Mouse (Mus musculus) regulatory T cell (primary cell): ENCODE results near the gene Dstyk.

Source experiments
- in situ Hi-C: fragments of 300-600 bp; cut with MboI, MseI; formaldehyde crosslinking; loops from one replicate; pipeline ENCODE4 v1.15.1; 2025; ENCODE audit warnings: high pct_unique_total_duplicates

Gene Dstyk

DNA sequence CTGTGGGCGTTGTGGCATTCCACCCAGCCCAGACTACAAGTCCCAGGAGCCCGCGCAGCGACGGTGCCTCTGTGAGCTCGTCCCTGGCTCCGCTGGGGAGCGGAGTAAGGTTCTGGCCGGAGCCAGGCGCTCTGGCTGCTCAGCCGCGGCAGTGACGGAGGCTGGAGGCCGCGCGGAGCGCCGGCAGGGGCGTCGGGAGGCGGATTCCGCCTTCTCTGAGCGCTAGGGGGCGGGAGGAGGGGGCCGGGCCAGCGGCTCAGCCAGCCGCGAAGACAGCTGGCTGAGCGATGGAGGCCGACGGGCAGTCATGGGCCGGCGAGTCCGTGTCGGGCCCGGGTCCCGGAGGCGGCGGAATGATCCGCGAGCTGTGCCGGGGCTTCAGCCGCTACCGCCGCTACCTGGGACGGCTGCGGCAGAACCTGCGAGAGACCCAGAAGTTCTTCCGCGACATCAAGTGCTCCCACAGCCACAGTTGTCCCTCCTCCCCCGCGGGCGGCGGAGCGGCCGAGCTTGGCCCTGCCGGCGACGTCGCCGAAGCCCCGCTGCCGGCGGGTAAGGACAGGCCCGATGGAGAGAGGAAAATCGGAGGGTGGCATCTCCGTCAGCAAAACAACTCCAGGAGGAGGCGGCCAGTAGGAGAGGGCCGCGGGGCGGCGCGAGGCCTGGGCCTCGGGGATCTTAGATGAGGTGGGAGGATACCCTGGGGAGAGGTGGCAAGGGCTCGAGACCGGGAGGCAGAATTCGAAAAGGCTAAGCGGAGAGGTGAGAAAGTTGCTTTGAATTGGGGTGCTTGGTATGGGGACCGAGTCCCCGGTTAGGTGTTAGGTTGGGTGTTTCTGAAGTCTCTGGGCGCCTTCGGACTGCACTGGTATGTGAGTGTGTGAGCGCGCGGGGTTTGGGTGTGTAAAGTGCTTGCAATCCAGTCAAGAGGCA is at the start of gene Dstyk:
TSS of gene Dstyk (plus strand) at position 237 of the 933 bp plus-strand sequence.
- in situ Hi-C loops = no loop called here

DNA sequence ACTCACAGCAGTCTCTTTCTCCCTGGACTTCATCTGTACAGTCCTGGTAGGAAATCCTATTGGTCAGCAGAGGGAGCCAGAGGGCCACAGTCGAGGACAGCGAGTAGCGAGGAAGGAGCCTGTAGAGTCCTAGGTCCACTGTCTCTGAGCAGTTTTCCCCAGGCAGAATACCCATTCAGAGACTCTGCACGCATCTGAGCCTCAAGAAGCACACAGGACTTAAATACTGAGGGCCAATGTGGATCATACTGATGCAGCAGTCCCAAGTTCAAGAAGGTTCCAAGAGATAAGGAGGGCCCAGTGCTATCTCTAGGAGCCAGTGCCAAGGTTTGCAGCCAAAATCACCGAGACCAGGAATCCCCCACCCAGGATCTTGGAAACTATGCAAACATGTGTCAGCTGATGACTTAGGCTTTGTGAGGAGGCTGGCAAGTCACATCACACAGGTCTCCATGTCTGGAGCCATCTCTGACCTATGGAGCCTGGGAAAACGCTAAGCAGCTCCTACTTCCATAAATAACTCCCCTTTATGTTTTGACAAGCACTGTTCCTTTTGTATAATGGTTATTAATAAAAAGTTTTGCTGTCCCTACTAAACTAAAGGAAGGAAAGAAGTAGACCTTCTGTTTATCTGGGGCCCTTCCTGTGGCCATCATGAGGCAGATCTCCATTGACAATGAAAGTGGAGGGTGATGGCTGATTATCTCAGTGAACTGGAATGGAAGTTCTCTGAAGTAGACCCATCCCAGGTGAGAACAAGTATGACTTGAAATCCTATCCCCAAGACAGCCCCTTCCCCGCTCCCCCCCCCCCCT is 49.5 kb upstream of the Dstyk start:
- in situ Hi-C loops = loop anchor here (5.0 kb wide), 1 partner anchor 109 kb away; the partner anchor contains the start of gene Rbbp5

DNA sequence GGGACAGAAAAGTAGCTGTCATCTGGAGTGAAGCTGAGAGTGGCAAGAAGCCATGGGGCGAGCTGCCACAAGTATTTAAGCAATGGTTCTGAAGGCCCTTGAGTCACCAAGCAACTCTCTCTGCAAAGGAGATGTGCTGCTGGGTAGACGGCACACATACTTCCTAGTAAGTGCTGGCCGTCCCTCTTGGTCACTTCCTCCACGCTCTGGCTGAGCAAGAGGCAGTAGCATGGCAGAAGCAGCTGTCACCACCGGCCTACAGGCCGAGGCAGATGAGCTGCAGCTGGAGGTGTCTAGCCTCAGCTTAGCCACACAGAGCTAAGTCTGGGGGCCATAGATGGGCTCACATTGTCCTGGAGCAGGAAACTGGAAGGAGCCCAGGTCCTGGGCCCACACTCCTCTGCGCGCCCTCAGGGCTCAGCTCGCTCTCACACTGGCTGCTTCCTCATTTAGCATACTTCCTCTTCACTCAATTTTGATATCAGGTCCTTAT is 46.6 kb upstream of the Dstyk start:
- in situ Hi-C loops = no loop called here

DNA sequence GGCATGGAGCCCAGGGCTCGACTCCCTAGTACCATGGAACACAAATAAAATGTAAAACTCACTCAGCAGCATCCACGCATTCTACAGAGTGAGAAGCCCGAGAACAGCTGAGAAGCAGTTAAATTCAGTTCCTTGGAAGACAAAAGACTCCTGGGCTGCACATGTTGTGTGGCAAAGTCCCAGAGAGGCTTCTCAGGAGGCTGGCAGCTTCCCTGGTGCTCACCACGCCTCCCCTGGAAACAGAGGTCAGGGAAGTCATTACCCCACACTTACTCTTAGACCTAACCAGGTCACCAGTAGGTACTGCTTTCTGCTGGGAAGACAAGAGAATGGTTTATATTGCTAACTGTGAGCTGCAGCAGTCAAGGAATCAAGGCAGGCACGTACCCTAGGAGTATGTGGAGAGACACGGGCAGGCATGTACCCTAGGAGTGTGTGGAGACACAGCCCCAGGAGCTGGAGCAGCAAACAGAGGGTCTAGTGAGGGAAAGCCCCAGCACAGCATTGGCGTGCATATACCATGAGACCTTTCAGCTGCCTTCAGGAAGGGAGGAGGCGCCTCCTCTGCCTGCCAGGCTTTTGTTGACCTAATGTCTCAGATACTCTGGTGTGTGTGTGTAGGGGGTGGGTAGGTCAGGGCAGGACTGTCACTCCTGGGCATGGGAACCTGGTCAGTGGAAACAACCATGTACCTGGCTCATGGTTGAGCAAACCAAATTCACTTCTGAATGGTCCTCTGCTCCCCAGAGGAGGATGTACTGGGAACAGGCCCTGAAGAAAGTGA is 45.9 kb upstream of the Dstyk start:
- in situ Hi-C loops = no loop called here

DNA sequence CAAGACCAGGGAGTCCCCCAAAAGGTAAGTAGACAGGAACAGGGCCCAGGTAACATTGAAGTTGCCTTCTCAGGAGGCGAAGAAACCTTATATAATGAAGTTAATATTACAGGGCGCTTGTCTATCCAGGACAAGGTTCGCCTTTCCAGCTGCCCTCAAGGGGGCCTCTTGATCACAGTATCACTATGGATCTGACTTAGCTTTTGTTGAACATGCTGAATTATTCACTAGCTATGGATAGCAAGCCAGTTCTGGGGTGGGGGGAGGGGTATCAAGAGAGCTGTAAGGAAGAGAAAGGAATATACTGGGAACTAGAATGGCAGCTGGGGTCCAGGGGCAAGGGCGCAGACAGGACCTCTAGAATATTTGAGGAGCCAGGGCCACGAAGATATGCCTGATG is 45.0 kb upstream of the Dstyk start:
- in situ Hi-C loops = no loop called here

DNA sequence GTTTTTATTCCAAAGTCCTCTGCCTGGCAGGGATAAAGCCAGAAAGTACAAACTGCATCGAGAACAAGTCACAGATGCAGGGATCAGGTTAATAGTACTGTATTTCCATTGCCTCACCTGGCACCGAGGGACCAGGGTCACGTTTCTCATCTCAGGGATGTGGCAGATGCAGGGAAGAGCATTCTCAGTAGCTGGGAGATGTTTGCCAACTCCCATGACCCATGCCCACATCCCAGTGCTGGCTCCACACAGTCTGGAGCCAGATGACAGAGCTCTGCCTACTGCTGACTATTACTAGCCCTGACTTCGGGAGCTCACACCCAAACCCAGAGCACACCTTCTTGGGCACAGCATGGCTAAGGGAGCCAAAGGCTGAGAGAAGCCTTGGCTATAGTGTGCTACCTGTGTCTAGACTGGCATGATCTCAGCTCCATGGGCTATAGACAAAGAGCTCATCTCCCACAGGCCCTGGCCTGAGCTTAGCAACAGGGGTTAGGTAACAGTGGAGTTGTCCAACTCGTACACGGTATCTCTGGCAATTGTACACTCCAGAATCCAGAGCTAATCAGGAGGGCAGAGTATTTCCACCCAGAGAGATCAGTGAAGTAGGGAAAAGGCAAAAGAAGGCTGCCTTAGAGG is 44.3 kb upstream of the Dstyk start:
- in situ Hi-C loops = no loop called here

DNA sequence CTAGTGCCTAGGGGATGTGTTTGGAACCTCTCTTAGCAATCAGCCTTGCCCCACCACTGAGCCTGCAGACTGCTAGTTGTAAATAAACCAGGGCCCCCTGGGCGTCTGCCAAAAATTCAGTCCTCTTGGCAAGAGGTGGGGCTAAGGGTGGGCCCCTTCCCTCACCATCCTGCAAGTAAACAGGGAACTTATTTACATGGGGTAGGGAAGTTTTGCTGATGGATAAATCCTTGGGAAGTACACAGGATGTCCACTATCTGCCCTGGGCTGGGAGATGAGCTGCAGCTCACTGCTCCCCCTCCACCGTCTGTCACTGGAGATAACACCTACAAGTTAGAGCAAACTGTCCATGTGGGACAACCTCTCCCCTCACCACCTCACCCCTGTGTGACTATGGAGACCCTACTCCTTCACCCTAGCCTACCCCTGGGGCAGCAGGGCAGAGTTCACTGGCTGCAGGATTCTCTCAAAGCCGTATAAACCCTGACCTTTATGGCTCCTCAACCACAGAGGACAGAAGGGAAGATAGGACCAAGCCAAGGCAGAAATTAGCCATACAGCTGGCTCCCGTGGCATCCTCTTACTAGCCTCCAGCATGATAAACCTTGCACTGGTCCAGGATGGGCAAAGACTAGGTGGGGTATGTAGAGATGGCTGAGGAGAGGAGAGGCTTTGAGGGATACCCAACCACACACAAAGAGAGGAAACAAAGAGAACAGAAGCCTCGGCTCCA is 43.0 kb upstream of the Dstyk start:
- in situ Hi-C loops = no loop called here

DNA sequence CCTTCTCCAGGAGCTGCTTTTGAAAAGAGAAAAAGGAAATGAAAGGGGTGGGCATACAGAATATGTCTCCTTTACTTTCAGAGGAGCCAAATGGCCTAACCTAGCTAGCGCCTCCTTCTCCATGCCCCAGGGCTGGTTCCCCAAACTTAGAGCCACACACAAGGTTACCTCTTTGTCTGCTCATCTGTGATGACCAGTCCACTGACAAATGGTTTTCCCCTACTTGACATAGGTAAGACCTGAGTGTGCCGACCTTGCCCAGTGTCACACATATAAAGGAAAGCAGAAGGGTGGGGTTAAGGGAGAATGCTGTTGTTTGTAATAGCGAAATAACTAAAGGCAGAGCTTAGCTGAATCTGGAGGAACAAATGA is 42.5 kb upstream of the Dstyk start:
- in situ Hi-C loops = no loop called here

DNA sequence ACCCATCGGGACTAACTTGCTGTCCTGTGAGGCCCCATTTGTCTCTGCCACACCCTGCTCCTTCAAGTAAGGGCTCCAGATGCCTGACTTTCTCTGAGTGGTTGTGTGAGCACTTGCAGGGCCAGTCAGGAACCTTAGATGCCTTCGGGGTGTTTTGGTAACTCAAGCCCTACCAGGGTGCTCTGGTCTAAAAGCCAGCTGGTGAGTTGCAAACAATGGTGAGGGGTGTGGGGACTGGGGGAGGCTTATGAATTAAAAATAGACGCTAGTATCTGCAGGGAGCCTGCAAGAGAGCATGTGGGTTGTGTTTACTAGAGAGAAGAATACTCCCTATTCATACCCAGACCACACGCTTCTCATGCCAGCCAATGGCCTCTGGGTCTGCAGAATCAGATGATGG is 42.1 kb upstream of the Dstyk start:
- in situ Hi-C loops = no loop called here

DNA sequence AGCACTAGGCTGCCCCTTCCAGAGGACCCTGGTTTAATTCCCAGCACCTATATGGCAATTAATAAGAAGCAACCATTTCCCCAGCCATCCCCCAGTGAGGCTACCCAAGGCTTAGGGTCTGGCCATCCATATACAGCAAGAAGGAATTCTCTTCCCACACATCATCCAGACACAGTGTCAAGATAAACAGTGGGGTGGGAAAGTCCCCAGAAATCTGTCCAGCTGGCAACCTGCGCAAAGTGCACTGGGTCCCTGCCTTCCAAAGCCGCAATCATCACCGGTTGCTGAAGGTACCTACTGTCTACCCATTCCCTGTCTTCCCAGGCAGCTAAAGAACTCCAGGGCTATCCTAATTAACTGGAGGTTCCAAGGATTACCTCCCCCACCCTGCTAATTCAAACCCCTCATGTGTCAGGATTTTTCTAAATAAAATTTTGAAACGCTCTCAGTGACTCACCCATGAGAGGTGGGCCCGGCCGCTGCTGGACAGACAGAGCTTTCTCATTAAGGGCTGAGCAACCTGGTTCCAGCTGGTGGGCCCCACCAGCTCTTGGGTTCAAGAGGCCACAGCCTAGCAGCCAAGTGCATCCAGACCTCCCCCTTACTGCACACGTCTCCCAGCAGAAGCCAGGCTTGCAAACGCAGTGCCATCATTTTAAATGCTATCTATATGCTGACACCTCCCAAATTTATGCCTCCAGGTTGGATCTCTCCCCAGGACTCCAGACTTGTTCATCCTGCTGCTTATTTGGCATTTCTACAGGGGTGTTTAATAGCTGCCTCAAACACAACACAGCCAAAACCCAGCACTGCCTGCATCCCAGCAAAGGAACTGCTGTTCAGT is 40.9 kb upstream of the Dstyk start:
- in situ Hi-C loops = no loop called here

DNA sequence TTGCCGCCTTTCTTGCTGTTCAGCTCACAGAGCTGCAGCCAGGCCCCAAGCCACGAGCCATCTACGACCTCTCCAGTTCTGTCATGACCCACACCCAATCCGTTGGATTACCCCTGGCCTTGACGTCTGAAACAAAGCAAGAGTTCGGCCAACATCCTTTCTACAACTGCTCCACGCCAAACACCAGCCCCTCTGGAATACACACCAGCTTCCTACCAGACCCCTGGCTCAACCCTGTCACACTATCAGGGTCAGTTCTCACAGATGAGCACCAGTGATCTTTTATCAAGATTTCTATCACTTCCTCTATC is 40.3 kb upstream of the Dstyk start:
- in situ Hi-C loops = no loop called here

DNA sequence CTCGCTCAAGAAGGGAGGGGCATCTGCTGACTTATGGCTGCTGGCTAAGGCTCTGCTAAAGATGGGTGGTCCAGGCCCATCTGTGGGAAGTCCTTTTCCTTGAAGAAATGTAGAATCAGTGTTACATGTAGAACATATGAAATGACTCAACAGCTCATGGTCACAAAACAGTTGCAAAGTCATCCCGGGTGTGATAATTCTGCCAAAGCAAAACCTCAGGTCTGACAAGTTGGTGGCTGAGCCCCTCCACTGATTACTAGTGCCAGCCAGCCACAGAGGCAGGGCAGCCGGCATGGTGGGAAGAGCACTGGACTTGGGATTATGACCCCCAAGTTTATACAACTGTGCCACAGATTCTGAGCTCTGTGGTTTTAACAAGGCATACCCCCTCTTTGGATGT is 39.5 kb upstream of the Dstyk start:
- in situ Hi-C loops = no loop called here

DNA sequence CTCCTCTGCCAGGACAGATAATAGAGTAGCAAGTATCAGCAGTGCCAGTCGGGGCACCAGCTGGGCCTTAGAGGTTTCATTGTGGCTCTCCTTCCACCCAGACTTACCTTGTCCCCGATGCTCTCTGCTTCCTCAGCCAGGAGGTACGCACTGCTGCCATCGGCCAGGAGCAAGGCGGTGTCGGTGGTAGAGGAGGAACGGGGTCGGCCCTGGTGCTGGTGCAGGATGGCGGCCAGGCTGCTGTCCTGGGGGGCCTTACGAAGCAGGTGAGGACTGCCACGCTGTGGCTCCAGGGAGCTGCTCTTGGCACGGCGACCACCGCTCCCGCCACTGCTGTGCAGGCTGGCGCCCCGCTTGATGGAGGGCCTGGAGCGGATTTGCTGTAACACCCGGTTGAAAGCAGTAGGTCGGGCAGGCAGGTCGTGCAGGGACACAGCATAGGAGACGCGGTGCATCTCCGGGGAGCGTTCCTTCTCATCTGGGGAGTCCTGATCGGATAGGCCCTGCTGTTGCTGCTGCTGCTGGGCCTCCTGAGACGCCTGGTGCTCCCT is 36.7 kb upstream of the Dstyk start:
- in situ Hi-C loops = no loop called here

DNA sequence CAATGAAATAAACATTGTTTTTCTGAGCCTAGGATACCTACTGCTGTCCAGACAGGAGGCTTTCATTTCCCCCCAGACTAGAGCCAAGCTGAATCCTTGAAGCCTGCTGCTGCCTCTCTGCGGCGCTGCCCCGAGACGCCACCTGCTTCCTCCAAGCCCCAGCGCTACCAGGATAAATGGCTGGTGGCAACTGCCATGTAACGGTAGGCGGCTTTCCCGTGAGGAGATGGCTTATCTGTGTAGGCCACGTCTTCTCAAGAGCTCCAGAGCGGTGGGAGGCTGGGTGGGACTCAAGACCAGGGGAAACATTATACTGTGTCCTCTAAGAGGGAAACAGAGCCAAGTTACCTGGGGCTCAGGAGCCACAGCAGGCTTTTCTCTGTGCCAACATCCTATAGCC is 35.4 kb upstream of the Dstyk start:
- in situ Hi-C loops = no loop called here

DNA sequence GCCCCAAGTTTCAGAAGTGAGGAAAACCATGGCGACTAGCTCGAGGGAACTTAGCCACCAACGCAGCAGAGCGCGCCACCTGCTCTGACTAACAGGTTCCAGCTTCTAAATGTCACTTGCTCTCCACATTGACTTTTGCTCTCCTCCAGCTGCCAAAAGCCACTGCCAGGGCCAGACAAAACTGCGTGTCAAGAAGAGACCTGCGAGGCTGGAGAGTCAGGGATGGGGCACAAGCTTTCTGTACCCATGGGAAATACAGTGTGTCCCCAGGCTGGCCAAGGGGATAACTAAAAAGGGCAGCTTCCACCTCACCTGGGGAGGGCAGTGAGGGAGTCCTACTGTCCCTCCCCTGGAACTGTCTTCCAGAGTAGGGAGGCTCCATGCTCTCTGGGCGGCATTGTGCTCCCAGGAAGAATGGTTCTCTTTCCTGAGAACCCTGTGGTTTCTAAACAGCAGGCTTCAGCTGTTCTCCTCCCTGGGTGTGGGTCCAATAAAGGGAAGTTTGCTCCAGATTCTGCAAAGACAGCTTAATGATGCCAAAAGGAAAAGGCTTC is 33.3 kb upstream of the Dstyk start:
- in situ Hi-C loops = no loop called here

DNA sequence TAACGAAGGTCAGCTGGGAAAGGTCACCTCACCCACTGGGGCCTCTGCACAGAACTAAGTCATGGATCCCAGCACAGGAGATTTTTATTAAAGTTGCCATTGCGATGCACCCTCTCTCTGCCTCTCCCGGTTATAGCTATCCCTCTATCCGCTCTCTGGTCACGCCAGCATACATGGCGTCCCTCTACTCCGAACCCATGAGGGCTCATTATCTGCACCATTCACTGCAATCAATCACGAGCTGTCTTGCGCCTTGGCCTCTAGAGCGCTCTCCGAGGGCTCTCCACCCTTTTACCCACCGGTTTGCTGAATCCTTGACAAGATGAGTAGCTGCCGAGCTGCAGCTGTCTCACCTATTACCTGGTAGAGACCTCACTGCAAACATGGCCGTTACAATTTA is 32.1 kb upstream of the Dstyk start:
- in situ Hi-C loops = no loop called here

DNA sequence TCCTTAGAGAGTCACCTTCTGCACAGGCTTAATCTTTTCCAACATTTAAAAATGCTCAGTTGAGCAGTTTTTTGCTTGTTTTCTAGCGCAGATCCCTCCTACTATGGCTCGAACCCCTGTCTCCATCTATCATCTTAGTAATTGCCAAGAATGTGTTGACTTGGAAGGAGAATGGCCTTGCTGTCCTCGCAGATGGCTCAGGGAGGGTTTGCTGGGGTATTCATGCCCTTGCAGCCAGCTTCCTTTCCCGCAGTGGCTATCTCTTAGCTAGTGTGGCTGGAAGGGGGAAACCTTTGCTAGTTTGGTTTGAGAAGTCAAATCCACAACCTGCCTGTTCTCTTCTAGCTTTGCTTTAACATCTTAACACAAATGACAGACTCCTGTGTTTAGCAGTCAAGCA is 31.6 kb upstream of the Dstyk start:
- in situ Hi-C loops = no loop called here

DNA sequence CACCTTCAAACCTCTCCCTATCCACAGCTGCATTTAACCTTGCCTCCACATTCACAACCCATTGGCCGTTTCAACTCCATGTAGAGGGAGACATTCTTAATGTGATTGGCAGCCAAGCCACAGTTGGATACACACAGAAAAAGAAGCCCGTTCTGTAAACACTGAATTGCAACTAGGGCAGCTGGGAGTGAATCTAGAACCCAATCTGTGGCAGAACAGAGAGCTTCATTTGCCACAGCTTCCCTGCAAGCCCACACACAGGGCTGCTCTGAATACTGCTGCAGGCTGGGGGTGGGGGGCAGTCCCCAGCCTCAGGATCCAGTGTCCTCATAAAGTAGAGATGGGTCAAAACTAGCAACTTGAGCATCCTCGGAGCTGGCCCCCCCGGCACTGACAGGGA is 31.1 kb upstream of the Dstyk start:
- in situ Hi-C loops = no loop called here

DNA sequence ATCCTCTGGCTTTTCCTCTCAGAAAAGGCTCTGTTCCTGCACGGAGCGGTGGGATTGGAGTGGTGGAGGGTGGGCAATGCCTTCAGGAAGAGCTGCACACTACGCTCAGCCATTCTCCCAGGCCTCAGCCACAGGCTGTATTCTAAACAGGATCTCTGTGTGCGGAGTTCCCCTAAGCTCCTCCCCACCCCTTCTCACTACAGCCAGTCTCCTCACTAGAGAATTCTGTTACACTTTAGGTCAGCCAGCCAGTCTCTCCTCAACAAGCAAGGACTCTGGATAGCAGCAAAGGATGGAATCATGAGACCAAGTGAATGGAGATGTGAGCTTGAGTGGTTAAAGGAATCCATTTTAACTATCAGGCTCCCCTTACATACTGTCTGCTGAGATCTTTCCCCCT is 29.4 kb upstream of the Dstyk start:
- in situ Hi-C loops = no loop called here
